Mouse (Mus musculus) stomach, embryonic 15.5 days (tissue): ENCODE measurements around the gene Plk5. TPM values are rescaled to one million over a fixed set of nuclear protein-coding genes. Genes with fewer than 3 reads are reported as not detected.
A peak's percentile ranks its signal among the peaks of the same experiment; 100 is the strongest.

Experiments used
- ATAC-seq: fragments of 200-750 bp; cut with Nextera tagmentation; 2 replicates; pipeline ENCODE4 v1.8.0; 2017; ENCODE audit warnings: low read depth, moderate number of reproducible peaks, moderate TSS enrichment; ENCODE audit not compliant: insufficient read depth, low FRiP score
- H3K27ac ChIP-seq: fragments of 300-500 bp; sonication (generic); 2 replicates; pipeline ENCODE4 v1.5.1; 2015; ENCODE audit warnings: mild to moderate bottlenecking, inconsistent platforms
- H3K27me3 ChIP-seq: fragments of 300-500 bp; sonication (generic); replicated peaks from 2 replicates; pipeline ENCODE4 v1.6.1; 2015; ENCODE audit warnings: inconsistent platforms
- H3K36me3 ChIP-seq: fragments of 300-500 bp; sonication (generic); 2 replicates; pipeline ENCODE4 v1.6.1; 2015; ENCODE audit warnings: inconsistent platforms
- H3K4me1 ChIP-seq: fragments of 300-500 bp; sonication (generic); 2 replicates; pipeline ENCODE4 v1.6.1; 2015; ENCODE audit warnings: inconsistent platforms
- H3K4me2 ChIP-seq: fragments of 300-500 bp; sonication (generic); 2 replicates; pipeline ENCODE4 v1.6.1; 2015; ENCODE audit warnings: mild to moderate bottlenecking, inconsistent platforms
- H3K4me3 ChIP-seq: fragments of 300-500 bp; sonication (generic); replicated peaks from 2 replicates; pipeline ENCODE4 v1.5.1; 2015; ENCODE audit warnings: inconsistent platforms
- H3K9ac ChIP-seq: fragments of 300-500 bp; sonication (generic); 2 replicates; pipeline ENCODE4 v1.6.1; 2015; ENCODE audit warnings: inconsistent platforms
- H3K9me3 ChIP-seq: fragments of 300-500 bp; sonication (generic); 2 replicates; pipeline ENCODE4 v1.6.1; 2016; ENCODE audit warnings: inconsistent platforms
- WGBS: fragments of 180-500 bp; shearing (Covaris S2); methylation state at CpG from one replicate; pipeline ENCODE4 v1.1.7; 2015; 5-methylcytosine and 5-hydroxymethylcytosine counted together
- polyA plus RNA-seq: library from polyadenylated mRNA; unstranded; fragments of >200 nt; fragmentation: Nextera tagmentation; extraction: Ambion mirVana; gene quantifications from 2 replicates; pipeline ENCODE4 v1.2.1, GENCODE M21; 2015

Plk5 gene
- polyA plus RNA-seq, 1 experiment from 2014 or later, result 0.30 TPM

- Histone ChIP-seq H3K9ac (peak overlapping the region; percentile 26), H3K27me3 (no peaks in the 10 kb centered on the region), H3K4me1 (peaks cover 21% of the 10 kb centered on the region), H3K27ac (peak overlapping the region; percentile 100), H3K9me3 (no peaks in the 10 kb centered on the region), H3K4me2 (peak overlapping the region; percentile 90), H3K4me3 (peak overlapping the region; percentile 81), H3K36me3 (peaks cover 38% of the 10 kb centered on the region)
- ATAC-seq, result no peak
- 40% methylated on average over 8 of the region's 8 CpGs for WGBS
Measured at GRCm38 (mm10) chr10:80397524-80398173, 41.4 kb downstream of the Plk5 start.

- 0% methylated on average over 1 of the region's 1 CpGs for WGBS
- peaks cover 38% of the 10 kb centered on the region for H3K36me3 ChIP-seq
Measured at GRCm38 (mm10) chr10:80398174-80398535, 41.9 kb downstream of the Plk5 start.

GRCm38 (mm10) chr10:80398719-80399190, 42.5 kb downstream of the Plk5 start:
- peaks cover 38% of the 10 kb centered on the region for H3K36me3 ChIP-seq

More at GRCm38 (mm10) chr10:80398174-80398535, 41.9 kb downstream of the Plk5 start:
- Histone ChIP-seq H3K9me3 (no peaks in the 10 kb centered on the region), H3K9ac (peak overlapping the region; percentile 97), H3K27me3 (no peaks in the 10 kb centered on the region), H3K4me2 (peak overlapping the region; percentile 90), H3K27ac (peak overlapping the region; percentile 100), H3K4me3 (peak overlapping the region; percentile 81), H3K4me1 (peaks cover 21% of the 10 kb centered on the region)
- no peak for ATAC-seq

GRCm38 (mm10) chr10:80399191-80399972, 43.1 kb downstream of the Plk5 start, which contains the start of gene Mbd3:
Gene Mbd3 (minus strand): TSS chr10:80399550.
- peak; percentile 97 for ATAC-seq
- under 1% methylated on average over 80 of the region's 82 CpGs for WGBS
- H3K9ac ChIP-seq, result peak within 1 kb of the TSS; percentile 97
- peak within 1 kb of the TSS; percentile 81 for H3K4me3 ChIP-seq
- peaks cover 37% of the 10 kb centered on the region for H3K36me3 ChIP-seq
- peak within 1 kb of the TSS; percentile 100 for H3K27ac ChIP-seq
- 0 out of 2 replicates have a peak, but pooled peaks cover 2% of the 10 kb centered on the region for H3K9me3 ChIP-seq
- peak within 1 kb of the TSS; percentile 90 for H3K4me2 ChIP-seq
- H3K27me3 ChIP-seq, result no peaks in the 10 kb centered on the region
- peaks cover 21% of the 10 kb centered on the region for H3K4me1 ChIP-seq

More at GRCm38 (mm10) chr10:80398719-80399190, 42.5 kb downstream of the Plk5 start:
- WGBS, result under 1% methylated on average over 59 of the region's 59 CpGs
- peak overlapping the region; percentile 81 for H3K4me3 ChIP-seq
- H3K4me1 ChIP-seq, result peaks cover 21% of the 10 kb centered on the region
- H3K9ac ChIP-seq, result peak overlapping the region; percentile 97
- 0 out of 2 replicates have a peak, but pooled peaks cover 2% of the 10 kb centered on the region for H3K9me3 ChIP-seq
- H3K27ac ChIP-seq, result peak overlapping the region; percentile 100
- peak; percentile 80 for ATAC-seq
- no peaks in the 10 kb centered on the region for H3K27me3 ChIP-seq
- peak overlapping the region; percentile 90 for H3K4me2 ChIP-seq

DNA sequence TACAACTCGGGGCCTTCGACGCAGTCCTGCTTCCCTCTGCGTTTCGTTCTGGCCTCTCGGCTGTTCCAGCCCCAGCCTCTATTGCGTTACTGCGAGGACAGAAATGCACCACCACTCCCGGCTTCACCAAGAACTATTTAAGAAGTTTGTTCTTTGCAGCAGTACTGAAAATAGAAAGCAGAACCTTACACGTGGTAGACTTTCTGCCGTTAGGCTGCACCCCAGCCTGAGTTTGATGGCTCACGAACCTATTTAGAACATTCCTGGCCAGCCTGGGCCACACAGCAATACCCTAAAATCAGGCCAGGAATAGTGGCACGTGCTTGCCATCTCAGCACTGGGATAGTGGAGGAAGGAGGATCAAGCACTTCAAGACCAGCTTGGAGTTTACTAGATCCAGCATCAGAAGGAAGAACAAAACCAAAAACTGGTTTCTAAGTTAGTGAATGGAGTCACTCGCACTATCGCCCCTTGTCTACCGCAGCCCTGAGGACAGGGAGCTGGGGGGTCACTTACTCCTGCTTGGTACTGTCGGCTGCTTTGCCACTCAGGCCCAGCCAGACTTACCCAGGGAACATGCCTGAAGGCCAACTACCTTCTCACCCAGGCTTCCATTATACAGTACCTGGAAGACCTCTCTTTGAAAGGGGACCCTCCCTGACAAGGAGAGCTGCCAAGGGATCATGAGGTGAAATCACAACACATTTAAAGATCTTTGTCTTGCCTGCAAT, 43.9 kb downstream of the Plk5 start:
- H3K36me3 ChIP-seq, result peaks cover 31% of the 10 kb centered on the region
- no peaks in the 10 kb centered on the region for H3K27me3 ChIP-seq
- peak overlapping the region; percentile 81 for H3K4me3 ChIP-seq
- H3K4me1 ChIP-seq, result peaks cover 27% of the 10 kb centered on the region
- 11% methylated on average over 17 of the region's 17 CpGs for WGBS
- peak overlapping the region; percentile 55; the same call in 1 of the 2 replicates for H3K9ac ChIP-seq
- peak overlapping the region; percentile 90 for H3K4me2 ChIP-seq
- ATAC-seq, result no peak
- 0 out of 2 replicates have a peak, but pooled peaks cover 2% of the 10 kb centered on the region for H3K9me3 ChIP-seq
- H3K27ac ChIP-seq, result peak overlapping the region; percentile 93

DNA sequence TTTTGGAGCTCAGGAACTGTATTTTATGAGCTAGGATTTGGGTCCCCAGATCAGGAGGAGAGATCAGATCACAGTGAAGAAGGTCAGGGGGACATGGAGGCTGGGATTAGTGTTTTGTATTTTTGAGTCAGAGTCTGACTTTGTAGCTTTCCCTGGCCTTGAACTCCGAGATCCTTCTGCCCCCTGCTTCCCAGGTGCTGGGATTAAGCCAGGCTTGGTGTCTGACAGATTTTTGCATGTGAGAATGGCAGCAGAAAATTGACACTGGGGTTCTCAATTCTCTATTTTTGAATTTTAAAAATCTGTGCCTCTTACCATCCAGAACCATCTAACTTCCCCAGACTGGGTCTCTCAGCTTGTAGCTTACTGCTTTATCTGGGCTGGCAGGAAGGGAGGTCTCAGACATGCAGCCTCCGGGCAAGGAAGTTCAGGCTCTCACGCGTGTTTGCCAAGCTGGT, 44.5 kb downstream of the Plk5 start:
- 0 out of 2 replicates have a peak, but pooled peaks cover 2% of the 10 kb centered on the region for H3K9me3 ChIP-seq
- H3K36me3 ChIP-seq, result peaks cover 25% of the 10 kb centered on the region
- ATAC-seq, result no peak
- peak overlapping the region; percentile 93 for H3K27ac ChIP-seq
- H3K9ac ChIP-seq, result peak overlapping the region; percentile 55; the same call in 1 of the 2 replicates
- H3K27me3 ChIP-seq, result no peaks in the 10 kb centered on the region
- 0 out of 2 replicates have a peak overlapping the region, but pooled peaks have one; percentile 81 for H3K4me3 ChIP-seq
- peaks cover 33% of the 10 kb centered on the region for H3K4me1 ChIP-seq
- peak overlapping the region; percentile 90 for H3K4me2 ChIP-seq
- 70% methylated on average over 4 of the region's 4 CpGs for WGBS

DNA sequence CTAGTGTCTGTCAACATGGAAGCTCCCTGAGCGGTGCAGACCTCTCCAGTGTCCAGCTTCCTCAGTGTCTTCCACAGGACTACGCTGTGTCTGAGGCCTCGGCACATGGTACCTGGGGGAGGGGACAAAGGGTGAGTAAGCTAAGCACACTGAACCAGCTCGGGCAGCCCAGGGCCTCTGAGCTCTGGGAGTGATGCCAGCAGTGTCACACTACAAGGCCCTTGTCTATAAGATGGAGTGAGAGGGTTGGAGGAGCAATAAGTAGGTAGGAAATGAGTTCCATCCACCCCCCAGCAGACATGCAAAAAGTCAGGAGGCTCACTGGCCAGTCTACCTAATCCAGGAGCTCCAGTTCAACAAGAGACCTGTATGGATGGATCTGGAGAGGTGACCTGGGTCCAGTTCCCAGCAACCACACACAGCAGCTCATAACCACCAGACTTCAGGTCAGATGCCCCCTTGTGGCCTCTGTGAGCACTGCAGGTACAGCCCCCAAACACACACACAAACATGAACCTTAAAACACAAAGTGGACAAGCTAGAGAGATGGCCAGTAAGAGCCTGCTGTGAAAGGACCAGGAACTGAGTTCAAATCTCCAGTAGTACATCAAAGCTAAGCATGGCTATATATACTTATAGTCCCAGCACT, 46.9 kb downstream of the Plk5 start:
- H3K27me3 ChIP-seq, result no peaks in the 10 kb centered on the region
- H3K4me1 ChIP-seq, result peaks cover 38% of the 10 kb centered on the region
- no peak overlapping the region for H3K4me2 ChIP-seq
- H3K36me3 ChIP-seq, result peaks cover 25% of the 10 kb centered on the region
- no peak overlapping the region for H3K27ac ChIP-seq
- H3K4me3 ChIP-seq, result no peak overlapping the region
- 84% methylated on average over 4 of the region's 4 CpGs for WGBS
- 0 out of 2 replicates have a peak, but pooled peaks cover 2% of the 10 kb centered on the region for H3K9me3 ChIP-seq
- no peak overlapping the region for H3K9ac ChIP-seq
- no peak for ATAC-seq

DNA sequence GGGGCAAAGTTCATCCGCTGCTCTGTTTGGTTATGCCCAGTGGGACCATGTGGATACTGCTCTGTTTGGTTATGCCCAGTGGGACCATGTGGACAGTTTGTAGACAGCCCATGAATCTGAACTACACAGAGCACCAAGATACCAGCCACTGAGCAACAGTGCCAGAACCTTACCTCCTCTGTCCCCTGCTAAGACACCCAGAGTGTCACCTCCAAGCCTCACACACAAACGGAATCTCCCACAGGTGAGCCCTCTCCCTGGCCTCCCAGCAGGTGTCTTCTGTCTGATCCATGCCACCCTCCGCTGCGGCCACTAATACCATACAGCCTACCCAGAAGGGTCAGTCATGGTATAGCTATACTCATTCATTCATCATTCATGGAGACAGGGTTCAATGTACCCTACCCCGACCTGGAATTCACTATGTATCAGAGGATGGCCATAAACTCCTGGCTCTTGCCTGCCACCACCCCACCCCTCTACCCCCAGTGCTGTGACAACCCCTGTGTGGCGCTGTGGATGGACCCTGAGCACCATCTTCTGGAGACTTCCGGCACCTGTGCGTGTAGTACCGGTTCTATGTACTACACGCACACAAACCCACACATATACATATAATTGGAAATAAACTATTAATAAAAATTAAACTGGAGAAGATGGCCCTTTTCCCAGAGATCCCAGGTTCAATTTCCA, 49.4 kb downstream of the Plk5 start:
- no peak for ATAC-seq
- Histone ChIP-seq H3K36me3 (peaks cover 41% of the 10 kb centered on the region), H3K4me3 (peak overlapping the region; percentile 96), H3K9ac (peak overlapping the region; percentile 89), H3K27me3 (no peaks in the 10 kb centered on the region), H3K4me2 (peak overlapping the region; percentile 87), H3K4me1 (peaks cover 30% of the 10 kb centered on the region), H3K9me3 (0 out of 2 replicates have a peak, but pooled peaks cover 2% of the 10 kb centered on the region), H3K27ac (no peak overlapping the region)
- WGBS, result 51% methylated on average over 10 of the region's 10 CpGs

DNA sequence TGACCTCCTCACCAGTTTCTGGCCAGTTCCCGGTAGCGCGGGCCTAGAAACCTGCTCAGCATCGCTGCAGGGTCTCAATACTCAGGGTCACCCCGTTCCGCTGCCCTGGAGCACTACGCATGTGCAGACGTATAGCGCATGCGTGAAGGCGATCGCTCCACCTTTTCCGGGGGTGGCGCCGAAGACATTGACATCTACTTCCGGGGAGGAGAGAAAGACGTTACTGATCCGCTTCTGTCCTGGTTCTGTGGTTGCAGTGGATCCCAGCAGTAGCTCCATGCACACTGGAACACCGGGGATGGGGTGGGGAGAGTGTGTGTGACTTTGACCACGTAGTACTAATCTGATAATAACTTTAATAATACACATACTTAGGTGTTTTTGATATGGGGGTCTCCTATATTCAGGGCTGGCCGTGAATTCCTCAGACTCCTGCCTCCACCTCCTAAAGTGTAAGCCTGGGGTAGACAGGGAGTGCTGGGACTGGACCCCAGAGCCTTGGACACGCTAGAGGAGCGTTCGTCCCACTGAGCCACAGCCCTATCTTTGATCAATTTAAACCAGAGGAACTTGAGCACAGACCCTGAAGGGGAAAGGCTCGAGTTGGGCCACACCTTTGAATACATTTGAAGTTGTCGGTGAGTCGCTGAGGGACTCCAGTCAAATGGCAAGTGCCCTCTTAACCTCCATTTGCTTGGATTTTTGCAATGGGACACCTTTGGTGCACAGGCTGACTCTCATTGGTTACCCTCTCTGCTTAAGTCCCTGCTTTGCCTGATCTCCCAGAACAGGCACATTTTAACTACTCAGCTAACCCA, 50.6 kb downstream of the Plk5 start, which contains the start of gene Uqcr11:
Uqcr11 (minus strand) TSS at position 147 of the 818 bp plus-strand sequence.
- Histone ChIP-seq H3K4me1 (peaks cover 25% of the 10 kb centered on the region), H3K36me3 (peaks cover 50% of the 10 kb centered on the region), H3K27me3 (no peaks in the 10 kb centered on the region), H3K27ac (peak within 1 kb of the TSS; percentile 85), H3K4me3 (peak within 1 kb of the TSS; percentile 96), H3K9ac (peak within 1 kb of the TSS; percentile 89), H3K9me3 (0 out of 2 replicates have a peak, but pooled peaks cover 2% of the 10 kb centered on the region), H3K4me2 (peak within 1 kb of the TSS; percentile 87)
- under 1% methylated on average over 27 of the region's 27 CpGs for WGBS
- peak; percentile 82 for ATAC-seq

GRCm38 (mm10) chr10:80407924-80408323, 51.7 kb downstream of the Plk5 start:
- H3K9ac ChIP-seq, result no peak overlapping the region
- H3K4me2 ChIP-seq, result no peak overlapping the region
- 45% methylated on average over 4 of the region's 4 CpGs for WGBS
- 0 out of 2 replicates have a peak, but pooled peaks cover 2% of the 10 kb centered on the region for H3K9me3 ChIP-seq
- no peak overlapping the region for H3K4me3 ChIP-seq
- no peak for ATAC-seq
- peaks cover 52% of the 10 kb centered on the region for H3K36me3 ChIP-seq
- H3K27me3 ChIP-seq, result no peaks in the 10 kb centered on the region
- no peak overlapping the region for H3K27ac ChIP-seq
- H3K4me1 ChIP-seq, result peaks cover 25% of the 10 kb centered on the region
